Mouse (Mus musculus): ENCODE measurements around the gene Rem1. TPM values are rescaled to one million over a fixed set of nuclear protein-coding genes. Genes with fewer than 3 reads are reported as not detected.

The Rem1 gene
- under 1 TPM in 1 of 2 experiments, not detected in 1; 0.05 TPM for polyA plus RNA-seq (2012; fragmentation: generic; extraction: Trizol)

GRCm38 (mm10) chr2:152626774-152627591, at the start of gene Rem1:
Gene Rem1, plus strand, starts transcription at chr2:152626951.

GRCm38 (mm10) chr2:152580107-152580506, 46.6 kb upstream of the Rem1 start, which contains the start of gene Defb19:
Gene Defb19, minus strand, starts transcription at chr2:152580312.

GRCm38 (mm10) chr2:152599299-152599698, 27.5 kb upstream of the Rem1 start, which contains the start of gene Defb45:
Gene Defb45, minus strand, starts transcription at chr2:152599399.

GRCm38 (mm10) chr2:152604057-152604456, 22.7 kb upstream of the Rem1 start, which contains the start of gene Defb36:
Gene Defb36, plus strand, starts transcription at chr2:152604327.

GRCm38 (mm10) chr2:152622953-152623352, 3.8 kb upstream of the Rem1 start, which contains the start of gene Defb25:
Gene Defb25, minus strand, starts transcription at chr2:152623053.

GRCm38 (mm10) chr2:152669256-152669638, 42.5 kb downstream of the Rem1 start, which contains the start of gene H13:
Gene H13, plus strand, starts transcription at chr2:152669461.

Other genes with a start within 250 kb of the Rem1 start
- 1 to 10 TPM; 6.7 to 9.7 TPM for gene Sox12, start 228.9 kb upstream of the Rem1 start, polyA plus RNA-seq (2012; fragmentation: generic; extraction: Trizol)
- under 1 TPM; 0.26 to 0.84 TPM for gene Zcchc3, start 211.9 kb upstream of the Rem1 start, polyA plus RNA-seq (2012; fragmentation: generic; extraction: Trizol)
- gene 6820408C15Rik, start 211.4 kb upstream of the Rem1 start, polyA plus RNA-seq (2012; fragmentation: generic; extraction: Trizol) = not detected
- gene Defb23, start 162.3 kb upstream of the Rem1 start, polyA plus RNA-seq (2012; fragmentation: generic; extraction: Trizol) = not detected
- gene Defb20, start 149.9 kb upstream of the Rem1 start, polyA plus RNA-seq (2012; fragmentation: generic; extraction: Trizol) = not detected
- gene Defb22, start 136.8 kb upstream of the Rem1 start, polyA plus RNA-seq (2012; fragmentation: generic; extraction: Trizol) = not detected
- gene Defb26, start 115.3 kb upstream of the Rem1 start, polyA plus RNA-seq (2012; fragmentation: generic; extraction: Trizol) = not detected
- gene Defb28, start 108.7 kb upstream of the Rem1 start, polyA plus RNA-seq (2012; fragmentation: generic; extraction: Trizol) = not detected
- gene Defb29, start 86.9 kb upstream of the Rem1 start, polyA plus RNA-seq (2012; fragmentation: generic; extraction: Trizol) = not detected
- not detected for gene Gm17416, start 57.6 kb upstream of the Rem1 start, polyA plus RNA-seq (2012; fragmentation: generic; extraction: Trizol)
- not detected for gene Defb21, start 54.2 kb upstream of the Rem1 start, polyA plus RNA-seq (2012; fragmentation: generic; extraction: Trizol)
- not detected for gene Defb19, start 46.6 kb upstream of the Rem1 start, polyA plus RNA-seq (2012; fragmentation: generic; extraction: Trizol)
- not detected for gene Defb45, start 27.6 kb upstream of the Rem1 start, polyA plus RNA-seq (2012; fragmentation: generic; extraction: Trizol)
- gene Defb36, start 22.6 kb upstream of the Rem1 start, polyA plus RNA-seq (2012; fragmentation: generic; extraction: Trizol) = not detected
- gene Defb25, start 3.9 kb upstream of the Rem1 start, polyA plus RNA-seq (2012; fragmentation: generic; extraction: Trizol) = under 1 TPM in 1 of 2 experiments, not detected in 1; 0.22 TPM
- 100 to 1,000 TPM; 127 to 134 TPM for gene H13, start 42.5 kb downstream of the Rem1 start, polyA plus RNA-seq (2012; fragmentation: generic; extraction: Trizol)
- gene Mcts2, start 60.1 kb downstream of the Rem1 start, polyA plus RNA-seq (2012; fragmentation: generic; extraction: Trizol) = 10 to 100 TPM in 1 of 2 experiments, 1 to 10 TPM in 1; 6.8 to 12.6 TPM
- gene Id1, start 109.3 kb downstream of the Rem1 start, polyA plus RNA-seq (2012; fragmentation: generic; extraction: Trizol) = 100 to 1,000 TPM in 1 of 2 experiments, 10 to 100 TPM in 1; 99.1 to 172 TPM
- gene Cox4i2, start 127.2 kb downstream of the Rem1 start, polyA plus RNA-seq (2012; fragmentation: generic; extraction: Trizol) = 1 to 10 TPM in 1 of 2 experiments, under 1 TPM in 1; 0.66 to 1.0 TPM
- 10 to 100 TPM; 35.1 to 54.7 TPM for gene Bcl2l1, start 204.8 kb downstream of the Rem1 start, polyA plus RNA-seq (2012; fragmentation: generic; extraction: Trizol)
- gene Tpx2, start 221.0 kb downstream of the Rem1 start, polyA plus RNA-seq (2012; fragmentation: generic; extraction: Trizol) = 10 to 100 TPM in 1 of 2 experiments, 1 to 10 TPM in 1; 7.6 to 48.4 TPM

Data from C3H10T1/2 (cell line).